Mouse (Mus musculus): ENCODE data around the gene Sec31b. TPM values are rescaled to one million over a fixed set of nuclear protein-coding genes. Genes with fewer than 3 reads are reported as not detected.

The Sec31b gene
- polyA plus RNA-seq, 1 experiment from 2014 or later, result 0.51 TPM

- Histone ChIP-seq H3K9me3 (replicated peaks; ENCODE audit: control insufficient read depth, low read length) (no peaks in the 10 kb centered on the region), H3K4me3 (ENCODE audit: low read depth, low read length) (peak overlapping the region; percentile 64; the same call in 1 of the 2 replicates), H3K27me3 (ENCODE audit: control insufficient read depth, insufficient read depth, low read depth, low read length) (no peaks in the 10 kb centered on the region; the same call in 1 of the 2 replicates), H3K36me3 (ENCODE audit: control insufficient read depth, insufficient read depth) (peaks cover 7% of the 10 kb centered on the region; the same call in 1 of the 2 replicates), H3K4me1 (ENCODE audit: control insufficient read depth, low read depth, low read length) (peaks cover 6% of the 10 kb centered on the region), H3K27ac (ENCODE audit: low read length) (no peak overlapping the region), H3K9ac (ENCODE audit: low read depth, low read length) (no peak overlapping the region), H3K4me2 (ENCODE audit: low read depth, low read length) (0 out of 2 replicates have a peak overlapping the region, but pooled peaks have one; percentile 82)
- WGBS (ENCODE audit: insufficient replicate concordance), result 63% methylated on average over 10 of the region's 10 CpGs
- ATAC-seq (ENCODE audit: low read depth), result no peak
These were observed 1.3 kb downstream of the Sec31b start for GRCm38 (mm10) chr19:44544372-44544771.

- peaks cover 6% of the 10 kb centered on the region for H3K4me1 ChIP-seq (ENCODE audit: control insufficient read depth, low read depth, low read length)
- no peak for ATAC-seq (ENCODE audit: low read depth)
- no peak overlapping the region for H3K4me2 ChIP-seq (ENCODE audit: low read depth, low read length)
- 70% methylated on average over 8 of the region's 8 CpGs for WGBS (ENCODE audit: insufficient replicate concordance)
- no peak overlapping the region for H3K9ac ChIP-seq (ENCODE audit: low read depth, low read length)
- H3K27me3 ChIP-seq (ENCODE audit: control insufficient read depth, insufficient read depth, low read depth, low read length), result no peaks in the 10 kb centered on the region; the same call in 1 of the 2 replicates
- no peaks in the 10 kb centered on the region for H3K9me3 ChIP-seq (replicated peaks; ENCODE audit: control insufficient read depth, low read length)
- H3K27ac ChIP-seq (ENCODE audit: low read length), result no peak overlapping the region
- no peak overlapping the region for H3K4me3 ChIP-seq (ENCODE audit: low read depth, low read length)
- H3K36me3 ChIP-seq (ENCODE audit: control insufficient read depth, insufficient read depth), result no peaks in the 10 kb centered on the region
These were observed 2.9 kb downstream of the Sec31b start for GRCm38 (mm10) chr19:44542694-44543178.

DNA sequence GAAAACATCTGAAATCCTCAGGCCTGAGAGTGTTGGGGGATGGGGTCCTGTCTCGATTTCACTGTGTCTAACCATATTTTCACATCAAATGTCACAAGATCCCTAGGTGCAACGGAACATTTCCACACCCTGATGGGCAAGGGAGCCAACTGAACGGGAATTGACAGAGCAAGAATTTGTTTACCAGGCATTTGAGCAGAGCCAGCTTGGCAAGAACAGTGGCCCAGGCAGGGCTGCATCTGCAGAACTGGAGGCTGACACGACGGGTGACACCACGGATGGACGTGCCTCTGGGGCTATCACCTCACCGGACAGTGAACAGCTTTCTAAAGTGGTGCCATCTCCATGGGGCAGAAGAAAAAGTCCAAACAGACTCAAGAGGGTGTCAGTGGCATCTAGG is 8.2 kb downstream of the Sec31b start:
- Histone ChIP-seq H3K4me2 (ENCODE audit: low read depth, low read length) (no peak overlapping the region), H3K9me3 (replicated peaks; ENCODE audit: control insufficient read depth, low read length) (no peaks in the 10 kb centered on the region), H3K4me3 (ENCODE audit: low read depth, low read length) (no peak overlapping the region), H3K27ac (ENCODE audit: low read length) (no peak overlapping the region), H3K27me3 (ENCODE audit: control insufficient read depth, insufficient read depth, low read depth, low read length) (no peaks in the 10 kb centered on the region), H3K4me1 (ENCODE audit: control insufficient read depth, low read depth, low read length) (no peaks in the 10 kb centered on the region), H3K36me3 (ENCODE audit: control insufficient read depth, insufficient read depth) (no peaks in the 10 kb centered on the region), H3K9ac (ENCODE audit: low read depth, low read length) (no peak overlapping the region)
- ATAC-seq (ENCODE audit: low read depth), result no peak
- WGBS (ENCODE audit: insufficient replicate concordance), result 72% methylated on average over 8 of the region's 8 CpGs

- Histone ChIP-seq H3K27me3 (ENCODE audit: control insufficient read depth, insufficient read depth, low read depth, low read length) (no peaks in the 10 kb centered on the region), H3K9ac (ENCODE audit: low read depth, low read length) (no peak overlapping the region), H3K4me3 (ENCODE audit: low read depth, low read length) (no peak overlapping the region), H3K4me2 (ENCODE audit: low read depth, low read length) (no peak overlapping the region), H3K27ac (ENCODE audit: low read length) (no peak overlapping the region), H3K36me3 (ENCODE audit: control insufficient read depth, insufficient read depth) (no peaks in the 10 kb centered on the region), H3K9me3 (replicated peaks; ENCODE audit: control insufficient read depth, low read length) (no peaks in the 10 kb centered on the region), H3K4me1 (ENCODE audit: control insufficient read depth, low read depth, low read length) (no peaks in the 10 kb centered on the region)
- 38% methylated on average over 3 of the region's 3 CpGs for WGBS (ENCODE audit: insufficient replicate concordance)
- no peak for ATAC-seq (ENCODE audit: low read depth)
These were observed 10.3 kb downstream of the Sec31b start for GRCm38 (mm10) chr19:44535376-44535775.

DNA sequence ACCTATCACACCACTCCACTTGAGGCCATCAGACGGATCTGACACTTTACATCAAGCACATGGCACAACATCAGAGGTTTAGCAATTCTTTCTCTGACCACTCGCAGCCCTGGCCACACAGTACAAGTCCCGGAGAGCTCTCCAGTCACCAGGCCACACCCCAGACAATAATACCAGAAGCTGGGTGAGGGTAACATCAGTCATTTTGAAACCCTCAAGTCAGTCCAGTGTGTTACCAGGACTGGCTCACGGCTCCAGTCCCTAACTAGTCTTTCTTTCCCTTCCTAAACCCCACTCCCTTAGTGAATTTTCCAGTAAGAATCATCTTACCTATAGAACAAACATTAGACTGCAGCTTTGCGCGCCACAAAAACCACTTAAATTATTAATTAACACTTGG is 15.6 kb downstream of the Sec31b start:
- Histone ChIP-seq H3K9me3 (replicated peaks; ENCODE audit: control insufficient read depth, low read length) (no peaks in the 10 kb centered on the region), H3K36me3 (ENCODE audit: control insufficient read depth, insufficient read depth) (no peaks in the 10 kb centered on the region), H3K4me2 (ENCODE audit: low read depth, low read length) (no peak overlapping the region), H3K4me1 (ENCODE audit: control insufficient read depth, low read depth, low read length) (no peaks in the 10 kb centered on the region), H3K27ac (ENCODE audit: low read length) (no peak overlapping the region), H3K9ac (ENCODE audit: low read depth, low read length) (no peak overlapping the region), H3K27me3 (ENCODE audit: control insufficient read depth, insufficient read depth, low read depth, low read length) (no peaks in the 10 kb centered on the region), H3K4me3 (ENCODE audit: low read depth, low read length) (no peak overlapping the region)
- ATAC-seq (ENCODE audit: low read depth), result no peak
- 63% methylated on average over 6 of the region's 6 CpGs for WGBS (ENCODE audit: insufficient replicate concordance)

DNA sequence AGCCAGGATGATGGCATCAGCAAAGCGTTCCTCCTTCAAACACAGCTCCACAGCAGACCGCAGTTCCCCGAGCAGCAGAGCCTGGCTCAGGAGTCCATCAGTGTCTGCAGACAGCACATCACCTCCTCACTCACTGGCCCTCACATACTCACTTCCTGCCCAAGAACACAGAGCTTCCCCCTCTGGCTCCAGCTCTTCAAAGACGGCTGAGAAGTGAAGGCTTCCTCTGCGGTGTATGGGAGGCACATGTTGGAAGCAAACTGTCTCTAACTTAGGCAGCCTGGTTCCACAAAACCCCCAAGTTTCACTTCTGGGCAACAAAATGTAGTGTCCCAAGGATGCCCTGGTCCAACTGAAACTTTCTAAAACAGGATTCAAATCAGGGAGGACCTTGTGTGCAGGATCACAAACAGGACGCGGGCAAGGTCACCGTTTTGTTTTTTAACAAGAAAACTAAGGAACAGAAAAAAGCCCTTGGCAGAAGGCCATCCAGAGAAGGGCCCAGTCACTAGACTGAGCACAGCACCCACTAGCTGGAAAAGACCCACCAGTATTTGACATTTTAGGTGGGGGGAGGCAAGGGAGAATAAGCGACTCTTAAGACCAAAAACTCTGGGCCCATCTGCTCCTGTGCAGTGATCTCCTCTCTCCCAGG is 20.0 kb downstream of the Sec31b start:
- Histone ChIP-seq H3K36me3 (ENCODE audit: control insufficient read depth, insufficient read depth) (no peaks in the 10 kb centered on the region), H3K4me2 (ENCODE audit: low read depth, low read length) (no peak overlapping the region), H3K27ac (ENCODE audit: low read length) (no peak overlapping the region), H3K4me1 (ENCODE audit: control insufficient read depth, low read depth, low read length) (no peaks in the 10 kb centered on the region), H3K27me3 (ENCODE audit: control insufficient read depth, insufficient read depth, low read depth, low read length) (no peaks in the 10 kb centered on the region), H3K9me3 (replicated peaks; ENCODE audit: control insufficient read depth, low read length) (no peaks in the 10 kb centered on the region), H3K9ac (ENCODE audit: low read depth, low read length) (no peak overlapping the region), H3K4me3 (ENCODE audit: low read depth, low read length) (no peak overlapping the region)
- ATAC-seq (ENCODE audit: low read depth), result no peak
- WGBS (ENCODE audit: insufficient replicate concordance), result 45% methylated on average over 9 of the region's 9 CpGs

GRCm38 (mm10) chr19:44519152-44519551 is 26.5 kb downstream of the Sec31b start:
- 40% methylated on average over 7 of the region's 7 CpGs for WGBS (ENCODE audit: insufficient replicate concordance)
- Histone ChIP-seq H3K27ac (ENCODE audit: low read length) (no peak overlapping the region), H3K4me2 (ENCODE audit: low read depth, low read length) (no peak overlapping the region), H3K4me1 (ENCODE audit: control insufficient read depth, low read depth, low read length) (no peaks in the 10 kb centered on the region), H3K9me3 (replicated peaks; ENCODE audit: control insufficient read depth, low read length) (no peaks in the 10 kb centered on the region), H3K4me3 (ENCODE audit: low read depth, low read length) (no peak overlapping the region), H3K9ac (ENCODE audit: low read depth, low read length) (no peak overlapping the region), H3K27me3 (ENCODE audit: control insufficient read depth, insufficient read depth, low read depth, low read length) (peaks cover 12% of the 10 kb centered on the region), H3K36me3 (ENCODE audit: control insufficient read depth, insufficient read depth) (no peaks in the 10 kb centered on the region)
- ATAC-seq (ENCODE audit: low read depth), result no peak

DNA sequence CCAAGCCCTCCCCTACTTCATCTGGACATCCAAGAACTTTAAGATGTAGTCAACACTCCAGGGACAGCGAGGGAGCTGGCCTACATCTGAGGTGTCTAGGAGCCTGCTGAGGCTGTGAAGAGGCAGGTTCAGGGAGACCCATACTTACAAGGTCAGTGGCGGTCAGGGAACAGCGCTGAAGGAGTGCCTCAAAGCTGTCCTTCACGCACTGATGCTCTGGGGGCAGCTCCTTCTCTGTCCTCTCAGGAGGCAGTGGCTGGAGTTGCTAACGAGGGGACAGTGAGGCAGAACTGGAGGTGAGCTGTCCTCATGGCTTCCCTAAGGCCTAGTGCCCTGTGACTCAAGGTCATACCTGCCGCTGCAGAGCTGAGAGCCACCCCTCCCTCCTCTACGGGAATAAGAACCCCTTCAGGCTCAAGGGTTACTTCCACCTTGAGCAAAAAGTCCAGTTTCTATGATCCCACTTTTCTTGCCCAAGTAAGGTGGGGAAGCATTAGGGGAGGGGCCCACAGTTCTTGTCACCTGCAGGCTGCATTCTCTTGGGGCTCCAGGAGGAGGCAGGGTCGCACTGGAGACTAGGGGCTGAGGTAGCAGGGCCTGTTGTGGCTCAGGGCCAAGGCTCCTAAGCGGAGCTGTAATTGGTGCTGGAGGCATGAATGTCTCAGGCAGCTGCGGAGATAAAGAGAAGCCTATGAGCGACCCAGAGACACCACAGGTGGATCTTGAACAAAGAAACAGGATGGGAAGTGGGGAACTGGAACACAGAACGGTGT is 27.5 kb downstream of the Sec31b start:
- Histone ChIP-seq H3K9me3 (replicated peaks; ENCODE audit: control insufficient read depth, low read length) (no peaks in the 10 kb centered on the region), H3K4me3 (ENCODE audit: low read depth, low read length) (no peak overlapping the region), H3K36me3 (ENCODE audit: control insufficient read depth, insufficient read depth) (no peaks in the 10 kb centered on the region), H3K4me1 (ENCODE audit: control insufficient read depth, low read depth, low read length) (no peaks in the 10 kb centered on the region), H3K27me3 (ENCODE audit: control insufficient read depth, insufficient read depth, low read depth, low read length) (peaks cover 22% of the 10 kb centered on the region), H3K4me2 (ENCODE audit: low read depth, low read length) (no peak overlapping the region), H3K27ac (ENCODE audit: low read length) (no peak overlapping the region), H3K9ac (ENCODE audit: low read depth, low read length) (no peak overlapping the region)
- no peak for ATAC-seq (ENCODE audit: low read depth)
- WGBS (ENCODE audit: insufficient replicate concordance), result 53% methylated on average over 12 of the region's 12 CpGs

DNA sequence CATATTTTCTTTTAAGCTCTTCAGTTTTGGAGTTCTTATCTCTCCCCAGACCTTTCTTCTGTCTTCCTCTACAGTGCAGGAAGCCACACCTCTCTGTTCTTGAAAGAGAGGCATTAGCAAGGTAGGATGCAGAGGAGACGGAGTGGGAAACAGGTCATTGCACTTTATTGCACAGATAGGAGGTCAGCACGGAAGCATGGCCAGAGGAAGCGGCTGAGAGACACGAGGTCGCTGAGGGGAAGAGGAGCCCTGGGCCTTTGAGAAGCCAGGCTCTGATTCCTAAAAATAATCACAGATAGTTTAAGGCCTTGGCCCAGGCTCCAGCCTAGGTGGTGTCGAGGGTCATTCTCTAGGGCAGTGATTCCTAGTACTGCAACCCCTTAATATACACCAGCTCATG is 29.9 kb downstream of the Sec31b start:
- Histone ChIP-seq H3K27me3 (ENCODE audit: control insufficient read depth, insufficient read depth, low read depth, low read length) (peaks cover 46% of the 10 kb centered on the region), H3K27ac (ENCODE audit: low read length) (no peak overlapping the region)
- WGBS (ENCODE audit: insufficient replicate concordance), result 40% methylated on average over 6 of the region's 6 CpGs

More for the DNA sequence above, 29.9 kb downstream of the Sec31b start:
- Histone ChIP-seq H3K9ac (ENCODE audit: low read depth, low read length) (no peak overlapping the region), H3K9me3 (replicated peaks; ENCODE audit: control insufficient read depth, low read length) (no peaks in the 10 kb centered on the region), H3K4me2 (ENCODE audit: low read depth, low read length) (no peak overlapping the region), H3K4me3 (ENCODE audit: low read depth, low read length) (no peak overlapping the region), H3K36me3 (ENCODE audit: control insufficient read depth, insufficient read depth) (no peaks in the 10 kb centered on the region), H3K4me1 (ENCODE audit: control insufficient read depth, low read depth, low read length) (no peaks in the 10 kb centered on the region)
- ATAC-seq (ENCODE audit: low read depth), result no peak
